ENCODE assay signal across 8 mouse cellular contexts in the genomic region with DNA sequence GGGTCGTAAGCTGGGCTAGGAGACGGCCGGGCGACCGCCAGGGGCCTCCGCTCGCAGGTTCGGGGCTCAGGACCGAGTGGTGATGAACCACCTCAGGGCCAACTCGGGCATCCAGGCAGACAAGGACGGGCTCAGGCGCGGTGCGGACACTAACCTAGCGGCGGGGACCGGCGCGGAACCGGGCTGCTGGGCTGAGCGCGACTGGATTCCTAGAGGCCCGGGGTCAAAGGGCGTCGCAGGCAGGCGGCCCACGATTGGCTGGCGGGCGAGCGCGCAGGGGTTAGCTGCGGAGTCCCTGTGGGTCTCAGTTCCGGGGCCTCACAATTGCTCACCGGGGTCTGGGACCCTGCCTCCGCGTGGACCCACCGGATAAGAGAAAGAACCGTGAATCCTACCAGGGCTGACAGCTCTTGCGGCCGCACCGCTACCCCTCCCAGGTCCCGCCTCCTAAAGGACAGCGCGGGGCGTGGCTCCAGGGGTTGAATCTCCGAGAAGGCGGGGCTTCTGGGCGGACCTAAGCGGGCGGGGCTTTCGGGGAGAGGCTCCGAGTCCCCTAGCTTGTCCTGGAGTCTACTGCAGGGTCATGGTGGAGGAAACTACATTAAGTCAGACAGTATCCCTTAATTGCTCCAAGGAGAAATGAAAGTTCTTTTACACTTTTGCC. TPM values are rescaled to one million over a fixed set of nuclear protein-coding genes. Genes with fewer than 3 reads are reported as not detected.
DNase-seq lines count a peak whose midpoint lies in the region; ATAC-seq and TF ChIP-seq lines count a peak whose summit lies in the region.

A gene (minus strand): TSS at position 449 of the 664 bp plus-strand sequence.

- ATAC-seq in forebrain, embryonic 15.5 days (replicated peaks) = peak; percentile 97
- ATAC-seq in neutrophil, adult 5-6 weeks (ENCODE audit: extremely low read depth, insufficient number of reproducible peaks, low FRiP score, poor library complexity, severe bottlenecking) = peak; percentile 92

- peak within 1 kb of the TSS; percentile 89 to 100 for H3K4me3 ChIP-seq in ES-E14 (ENCODE audit: insufficient read depth in 1 of 2, low read depth in 1 of 2, low read length in 2 of 2, poor library complexity in 1 of 2, severe bottlenecking in 1 of 2)
- H3K4me3 ChIP-seq in forebrain, embryonic 15.5 days = peak within 1 kb of the TSS; percentile 94
- H3K4me3 ChIP-seq in lung, adult 2 months (replicated peaks; ENCODE audit: extremely low read depth, low read depth, low read length) = peak within 1 kb of the TSS; percentile 91

- no peaks in the 10 kb centered on the region for H3K36me3 ChIP-seq in ES-E14 (ENCODE audit: control insufficient read depth, insufficient read depth, low read length, poor library complexity, severe bottlenecking)
- H3K36me3 ChIP-seq in forebrain, embryonic 15.5 days = no peaks in the 10 kb centered on the region

- no peaks in the 10 kb centered on the region for H3K27me3 ChIP-seq in forebrain, embryonic 15.5 days

- H3K4me1 ChIP-seq in ES-E14 (ENCODE audit: control insufficient read depth in 2 of 2, insufficient read depth in 2 of 2, low read length in 2 of 2, poor library complexity in 1 of 2) = no peaks in the 10 kb centered on the region; a peak in 1 of 4 replicates
- H3K4me1 ChIP-seq in forebrain, embryonic 15.5 days = peaks cover 9% of the 10 kb centered on the region
- H3K4me1 ChIP-seq in lung, adult 2 months (ENCODE audit: control insufficient read depth, insufficient read depth, low read length) = no peaks in the 10 kb centered on the region; the same call in 1 of the 2 replicates

- no peak within 1 kb of the TSS for H3K27ac ChIP-seq in ES-E14 (ENCODE audit: insufficient read depth, low read depth, low read length, poor library complexity, severe bottlenecking)
- peak within 1 kb of the TSS; percentile 73 for H3K27ac ChIP-seq in forebrain, embryonic 15.5 days (replicated peaks)

- intact Hi-C loops in heart, postnatal 25 days (cut with DNase I) = no loop called here

- peak; percentile 58; the same call in 1 of the 2 replicates for TF ChIP-seq POLR2A in lung, adult 2 months (IDR thresholded peaks at IDR 0.05; ENCODE audit: borderline replicate concordance, extremely low read depth, low read depth, low read length)

- in situ Hi-C loops in ES-E14 (cut with MboI; ENCODE audit: low sequenced_read_pairs in 2 of 2, unreplicated experiment in 2 of 2) = no loop called here

- TF ChIP-seq CTCF in lung, adult 2 months (IDR thresholded peaks at IDR 0.05; ENCODE audit: insufficient read depth, low read length) = no peak

- peak within 1 kb of the TSS; percentile 85 for H3K9ac ChIP-seq in ES-E14 (ENCODE audit: insufficient read depth, low read depth, low read length, poor library complexity, severe bottlenecking)
- H3K9ac ChIP-seq in forebrain, embryonic 15.5 days (replicated peaks) = peak within 1 kb of the TSS; percentile 89

- WGBS in forebrain, embryonic 15.5 days = under 1% methylated on average over 52 of the region's 52 CpGs
- under 1% methylated on average over 52 of the region's 52 CpGs for WGBS in lung, adult 2 months

- H3K4me2 ChIP-seq in forebrain, embryonic 15.5 days (replicated peaks) = peak within 1 kb of the TSS; percentile 57

- H3K9me3 ChIP-seq in ES-E14 (ENCODE audit: control insufficient read depth, insufficient read depth, low read depth, low read length) = no peaks in the 10 kb centered on the region
- H3K9me3 ChIP-seq in forebrain, embryonic 15.5 days = no peaks in the 10 kb centered on the region

- DNase-seq in ES-E14 (ENCODE audit: low read depth, low spot score) = peak; percentile 88
- DNase-seq in cerebellum, adult 11-12 months = peak; percentile 90
- peak; percentile 89 for DNase-seq in heart, postnatal 25 days (ENCODE audit: low spot score)
- peak; percentile 78 to 91 for DNase-seq in layer of hippocampus, adult 18-20 months (ENCODE audit: low spot score in 2 of 2)
- DNase-seq in lung, adult 2 months = peak; percentile 95
- peak; percentile 82 to 88 for DNase-seq in thymus, adult 18-20 months

TF ChIP-seq in ES-E14, 5 proteins besides CTCF, POLR2A, EP300 and RAD21:
- no peak for TF ChIP-seq CHD2 (IDR thresholded peaks at IDR 0.05; ENCODE audit: low read depth, low read length)
- TF ChIP-seq ZNF384 (IDR thresholded peaks at IDR 0.05; ENCODE audit: low read depth, low read length) = no peak
- no peak for TF ChIP-seq ZC3H11A (IDR thresholded peaks at IDR 0.05; ENCODE audit: borderline replicate concordance, low read depth, low read length)
- TF ChIP-seq MAFK (IDR thresholded peaks at IDR 0.05; ENCODE audit: insufficient read depth, low read depth, low read length) = no peak
- TF ChIP-seq HCFC1 (IDR thresholded peaks at IDR 0.05; ENCODE audit: borderline replicate concordance, insufficient read depth, low read length) = no peak

RNA-seq across cellular contexts. Expression of the gene that starts here (rescaled TPM):
- 10.0 and 12.3 TPM in 2 replicates for total RNA-seq in ES-E14 (2012; rRNA removed)
- polyA plus RNA-seq in forebrain, embryonic 15.5 days (2015; fragmentation: Nextera tagmentation; extraction: Ambion mirVana) = 13.2 and 14.1 TPM in 2 replicates
- total RNA-seq in heart, postnatal 25 days (2021) = 10 to 100 TPM; 14.9 to 18.0 TPM
- total RNA-seq in layer of hippocampus, adult 18-20 months (2021) = 10 to 100 TPM; 28.1 to 32.0 TPM
- 15.3 and 19.9 TPM in 2 replicates for polyA plus RNA-seq in lung, adult 2 months (2012; rRNA removed)
- 15.8 and 18.4 TPM in 2 replicates for total RNA-seq in neutrophil, adult 5-6 weeks (2017)
